Mouse (Mus musculus) bone marrow, adult 2 months (tissue): Measurements from ENCODE around the gene Prdm13. TPM values are rescaled to one million over a fixed set of nuclear protein-coding genes. Genes with fewer than 3 reads are reported as not detected.

Experiments used
- H3K27ac ChIP-seq: fragments of 200-500 bp; 2 replicates; pipeline ENCODE4 v1.5.1; 2012; ENCODE audit warnings: low read depth, mild to moderate bottlenecking, control low read depth, inconsistent platforms, low read length; ENCODE audit not compliant: control insufficient read depth, poor library complexity, insufficient read depth
- H3K4me1 ChIP-seq: fragments of 200-500 bp; 2 replicates; pipeline ENCODE4 v1.6.1; 2011; ENCODE audit warnings: low read length; ENCODE audit not compliant: control insufficient read depth, insufficient read depth
- H3K4me3 ChIP-seq: fragments of 200-500 bp; replicated peaks from 2 replicates; pipeline ENCODE3; 2011; ENCODE audit warnings: mild to moderate bottlenecking, low read depth, low read length, control low read depth; ENCODE audit not compliant: control insufficient read depth
- CTCF ChIP-seq: fragments of 200-500 bp; IDR thresholded peaks from 2 replicates; pipeline ENCODE4 v1.5.1; 2011; ENCODE audit warnings: low read length, control low read depth; ENCODE audit not compliant: control insufficient read depth, insufficient read depth
- POLR2A ChIP-seq: fragments of 200-500 bp; IDR thresholded peaks from 2 replicates; pipeline ENCODE4 v1.6.1; 2011; ENCODE audit warnings: low read depth, mild to moderate bottlenecking, control low read depth, low read length, borderline replicate concordance; ENCODE audit not compliant: control insufficient read depth
- WGBS: fragments of 180-500 bp; shearing (Covaris S2); methylation state at CpG from one replicate; pipeline ENCODE4 v1.1.7; 2018; 5-methylcytosine and 5-hydroxymethylcytosine counted together
- polyA plus RNA-seq: library from polyadenylated mRNA; stranded (reverse); fragments of >200 nt; gene quantifications from 2 replicates; pipeline ENCODE4 v1.2.4, GENCODE M21; 2011; ENCODE audit warnings: low replicate concordance; ENCODE audit not compliant: missing spikeins, insufficient read depth, insufficient read length

Gene Prdm13
- polyA plus RNA-seq, 1 experiment = not detected

- Histone ChIP-seq H3K4me1 (no peaks in the 10 kb centered on the region), H3K4me3 (no peak overlapping the region), H3K27ac (no peak overlapping the region)
- 53% methylated on average over 3 of the region's 3 CpGs for WGBS
- TF ChIP-seq CTCF = no peak
- TF ChIP-seq POLR2A = no peak
Measured at GRCm38 (mm10) chr4:21628367-21629274, 57.1 kb downstream of the Prdm13 start.

Other genes with a start within 250 kb of the Prdm13 start
- 11.3 and 13.6 TPM in 2 replicates for gene Ccnc, start 41.7 kb upstream of the Prdm13 start, polyA plus RNA-seq
- 8.5 and 13.2 TPM in 2 replicates for gene Usp45, start 81.2 kb upstream of the Prdm13 start, polyA plus RNA-seq
- gene Tstd3, start 81.2 kb upstream of the Prdm13 start, polyA plus RNA-seq = 6.3 and 12.4 TPM in 2 replicates
- 83.9 and 167 TPM in 2 replicates for gene Pnisr, start 161.6 kb upstream of the Prdm13 start, polyA plus RNA-seq
- gene Coq3, start 193.7 kb upstream of the Prdm13 start, polyA plus RNA-seq = 2.7 and 4.5 TPM in 2 replicates
- 0.75 TPM in 1 of 2 replicates, not detected in the other for gene Faxc, start 245.4 kb upstream of the Prdm13 start, polyA plus RNA-seq